Mouse (Mus musculus): ENCODE measurements around the gene Srsf5. TPM values are rescaled to one million over a fixed set of nuclear protein-coding genes. Genes with fewer than 3 reads are reported as not detected.
"Not testable (repeated sequence)": the region's sequence is repeated elsewhere in the genome, so short reads cannot be mapped to it uniquely, and the experiment has no call there.

The Srsf5 gene
- total RNA-seq, 2 experiments from 2014 or later = 278 to 504 TPM

GRCm38 (mm10) chr12:80944963-80945333, 356 bp upstream of the Srsf5 start:
- peak; percentile 2; the same call in 1 of the 2 replicates for ATAC-seq (replicated peaks; ENCODE audit: low FRiP score, poor library complexity, severe bottlenecking)

DNA sequence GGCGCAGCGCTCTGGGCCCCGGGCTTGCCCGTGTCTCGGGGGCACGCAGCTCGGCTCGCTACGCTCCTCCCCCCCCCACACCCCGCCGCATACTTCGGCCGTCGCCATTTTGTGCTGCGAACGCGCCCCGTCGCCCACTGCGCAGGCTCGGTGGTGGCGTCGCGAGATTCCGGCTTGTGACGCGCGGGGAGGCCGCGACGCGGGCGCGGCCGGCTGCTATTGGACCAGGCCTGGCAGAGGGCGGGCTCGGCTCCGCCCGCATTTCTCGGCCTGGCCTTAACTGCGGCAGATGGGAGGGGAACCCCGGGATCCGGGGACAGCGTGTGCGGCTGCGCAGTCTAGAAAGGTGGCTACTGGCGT, 672 bp downstream of the Srsf5 start:
- peak; percentile 86 for ATAC-seq (replicated peaks; ENCODE audit: low FRiP score, poor library complexity, severe bottlenecking)

- no peak for ATAC-seq (replicated peaks; ENCODE audit: low FRiP score, poor library complexity, severe bottlenecking)
Measured at GRCm38 (mm10) chr12:80948202-80948601, 2.9 kb downstream of the Srsf5 start.

GRCm38 (mm10) chr12:80949603-80950002, 4.3 kb downstream of the Srsf5 start:
- not testable (repeated sequence) for ATAC-seq (replicated peaks; ENCODE audit: low FRiP score, poor library complexity, severe bottlenecking)

- no peak for ATAC-seq (replicated peaks; ENCODE audit: low FRiP score, poor library complexity, severe bottlenecking)
Measured at GRCm38 (mm10) chr12:80951640-80952219, 6.4 kb downstream of the Srsf5 start.

DNA sequence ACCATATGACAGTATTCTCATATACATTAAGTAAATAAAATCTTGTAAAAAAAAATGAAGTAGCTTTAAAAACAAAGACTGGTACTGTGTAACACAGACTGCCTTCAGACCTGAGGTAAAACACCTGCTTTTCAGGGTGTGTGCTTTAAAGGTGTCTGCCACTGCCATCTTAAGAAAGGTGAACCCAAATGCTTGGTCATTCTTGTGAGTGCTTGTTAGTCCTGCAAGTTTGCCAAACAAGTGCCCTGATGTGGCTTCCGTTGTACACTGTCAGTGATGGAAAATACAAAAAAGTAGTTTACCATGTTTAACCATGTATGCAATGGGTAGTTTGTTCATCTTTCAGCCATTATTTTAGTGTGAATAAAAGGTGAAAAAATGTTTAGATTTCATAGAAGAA, 7.2 kb downstream of the Srsf5 start:
- ATAC-seq (replicated peaks; ENCODE audit: low FRiP score, poor library complexity, severe bottlenecking) = no peak

GRCm38 (mm10) chr12:80956039-80956438, 10.7 kb downstream of the Srsf5 start:
- ATAC-seq (replicated peaks; ENCODE audit: low FRiP score, poor library complexity, severe bottlenecking) = no peak

DNA sequence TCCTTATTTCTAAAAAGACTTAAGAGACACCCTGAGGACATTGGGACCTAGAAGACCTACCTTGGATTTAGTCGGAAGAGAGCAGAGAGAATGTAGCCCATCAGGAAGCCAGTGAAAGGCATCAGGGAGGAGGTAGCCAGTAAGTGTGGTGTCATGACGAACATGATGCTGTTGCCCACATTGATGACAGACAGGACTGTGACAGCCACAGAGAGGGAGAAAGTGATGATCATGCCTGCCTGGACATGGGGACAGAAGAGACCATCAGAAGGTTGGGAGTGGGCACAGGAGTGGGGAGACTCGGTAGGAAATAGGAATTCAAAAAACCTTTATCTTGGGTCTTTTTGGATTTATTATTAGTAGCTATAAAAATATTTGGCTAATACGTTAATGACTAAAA, 12.7 kb downstream of the Srsf5 start:
- ATAC-seq (replicated peaks; ENCODE audit: low FRiP score, poor library complexity, severe bottlenecking) = no peak

DNA sequence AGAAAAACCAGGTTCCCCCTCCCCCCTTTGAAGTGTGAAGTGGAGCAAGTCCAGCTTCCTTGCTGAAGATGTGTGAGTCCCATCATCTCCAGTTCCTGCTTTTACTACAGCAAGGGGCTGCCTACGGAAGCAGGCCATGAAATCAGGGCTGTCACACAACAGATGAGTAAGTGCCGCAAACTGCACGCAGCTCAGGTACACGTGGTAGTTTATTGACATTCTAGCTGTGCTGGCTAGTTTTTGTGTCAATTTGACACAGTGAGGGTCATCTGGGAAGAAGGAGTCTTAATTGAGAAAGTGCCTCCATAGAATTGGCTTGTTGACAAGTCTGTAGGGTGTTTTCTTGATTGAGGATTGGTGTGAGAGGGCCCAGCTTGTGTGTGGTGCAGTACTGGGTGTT, 17.3 kb downstream of the Srsf5 start:
- no peak for ATAC-seq (replicated peaks; ENCODE audit: low FRiP score, poor library complexity, severe bottlenecking)

GRCm38 (mm10) chr12:80966059-80966838, 20.9 kb downstream of the Srsf5 start:
- ATAC-seq (replicated peaks; ENCODE audit: low FRiP score, poor library complexity, severe bottlenecking) = no peak

GRCm38 (mm10) chr12:80967918-80968317, 22.6 kb downstream of the Srsf5 start:
- ATAC-seq (replicated peaks; ENCODE audit: low FRiP score, poor library complexity, severe bottlenecking) = no peak

GRCm38 (mm10) chr12:80968605-80969004, 23.3 kb downstream of the Srsf5 start, which contains the start of gene Slc10a1:
TSS of gene Slc10a1 (minus strand) at chr12:80968705.
- ATAC-seq (replicated peaks; ENCODE audit: low FRiP score, poor library complexity, severe bottlenecking) = no peak

- no peak for ATAC-seq (replicated peaks; ENCODE audit: low FRiP score, poor library complexity, severe bottlenecking)
Measured at GRCm38 (mm10) chr12:80970181-80970705, 24.9 kb downstream of the Srsf5 start.

- ATAC-seq (replicated peaks; ENCODE audit: low FRiP score, poor library complexity, severe bottlenecking) = no peak
Measured at GRCm38 (mm10) chr12:80971756-80972155, 26.5 kb downstream of the Srsf5 start.

- ATAC-seq (replicated peaks; ENCODE audit: low FRiP score, poor library complexity, severe bottlenecking) = no peak
Measured at GRCm38 (mm10) chr12:80975939-80976671, 30.8 kb downstream of the Srsf5 start.

DNA sequence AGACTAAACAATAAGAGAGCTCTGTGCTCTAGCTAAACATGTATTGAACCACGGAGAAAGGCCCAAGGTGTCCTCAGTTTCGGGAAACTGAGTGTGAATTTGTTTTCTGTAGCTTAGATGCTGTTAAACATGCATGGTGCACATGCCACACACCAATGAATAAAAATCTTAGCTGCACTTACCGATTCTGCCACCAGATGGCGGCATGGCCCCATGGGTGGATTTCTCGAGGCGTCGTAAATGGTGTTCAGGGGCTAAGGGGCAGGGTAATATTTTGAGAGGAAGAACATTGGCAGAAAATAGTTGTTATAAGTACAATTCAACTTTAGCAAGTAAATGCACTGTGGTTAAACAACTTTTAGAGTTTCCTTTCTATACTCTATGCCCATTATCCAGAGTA, 37.0 kb downstream of the Srsf5 start:
- ATAC-seq (replicated peaks; ENCODE audit: low FRiP score, poor library complexity, severe bottlenecking) = peak; percentile 30; the same call in 1 of the 2 replicates

DNA sequence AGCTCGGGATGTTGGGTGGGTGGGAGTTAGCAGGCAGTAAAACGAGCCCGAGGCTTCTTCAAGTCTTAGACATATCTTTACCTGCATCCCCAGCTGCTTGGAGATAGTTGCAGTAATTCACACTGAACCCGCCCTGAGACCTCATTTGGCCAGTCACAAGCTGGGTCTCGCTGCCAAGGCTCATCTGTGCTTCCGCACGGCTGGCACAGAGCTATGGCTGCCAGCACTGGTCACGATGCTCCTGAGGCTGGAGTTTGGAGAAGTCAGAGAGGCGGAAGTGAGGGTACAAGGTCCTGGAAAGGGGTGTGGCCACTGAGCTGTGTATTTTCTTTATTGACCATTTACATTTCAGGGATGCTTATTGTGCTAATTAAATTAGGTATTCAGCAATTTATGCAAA, 38.4 kb downstream of the Srsf5 start:
- no peak for ATAC-seq (replicated peaks; ENCODE audit: low FRiP score, poor library complexity, severe bottlenecking)

DNA sequence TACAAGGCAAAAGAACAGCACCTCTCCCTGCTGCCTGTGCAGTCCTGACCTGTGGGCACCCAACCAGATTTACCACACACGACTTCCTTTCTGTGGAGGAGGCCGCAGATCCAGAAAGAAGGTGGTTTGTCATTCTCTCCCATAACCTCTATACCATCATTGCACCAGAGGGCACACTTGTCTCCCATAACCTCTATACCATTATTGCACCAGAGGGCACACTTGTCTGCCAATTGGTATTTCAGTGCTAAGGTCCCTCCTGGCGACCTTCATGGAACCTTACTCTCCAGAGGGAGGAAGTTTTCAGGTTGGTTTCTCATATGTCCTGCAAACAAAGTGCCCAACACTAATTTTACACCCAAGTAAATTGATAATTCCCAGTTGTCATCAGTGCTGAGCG, 41.3 kb downstream of the Srsf5 start:
- ATAC-seq (replicated peaks; ENCODE audit: low FRiP score, poor library complexity, severe bottlenecking) = no peak

DNA sequence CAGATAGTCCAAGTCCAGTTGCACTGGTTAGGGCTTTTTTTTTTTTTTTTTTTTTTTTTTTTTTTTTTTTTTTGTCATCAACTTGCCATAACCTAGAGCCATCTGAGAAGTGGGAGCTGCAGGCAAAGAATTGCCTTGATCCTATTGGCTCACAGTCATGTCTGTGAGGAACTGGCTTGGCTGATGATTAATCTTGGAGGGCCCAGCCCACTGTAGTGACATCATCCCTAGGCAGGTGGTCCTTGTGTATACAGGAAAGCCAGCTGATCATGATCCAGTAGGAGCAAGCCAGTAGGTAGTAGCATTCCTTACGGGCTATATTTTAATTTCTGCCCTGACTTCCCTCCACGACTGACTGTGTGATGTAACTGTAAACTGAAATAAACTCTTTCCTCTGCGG, 43.0 kb downstream of the Srsf5 start:
- no peak for ATAC-seq (replicated peaks; ENCODE audit: low FRiP score, poor library complexity, severe bottlenecking)

- ATAC-seq (replicated peaks; ENCODE audit: low FRiP score, poor library complexity, severe bottlenecking) = no peak
Measured at GRCm38 (mm10) chr12:80990901-80991445, 45.7 kb downstream of the Srsf5 start.

All from erythroid progenitor cell, adult 5-6 weeks (primary cell).